25 mouse cellular contexts compared by ENCODE assay signal in the genomic region with DNA sequence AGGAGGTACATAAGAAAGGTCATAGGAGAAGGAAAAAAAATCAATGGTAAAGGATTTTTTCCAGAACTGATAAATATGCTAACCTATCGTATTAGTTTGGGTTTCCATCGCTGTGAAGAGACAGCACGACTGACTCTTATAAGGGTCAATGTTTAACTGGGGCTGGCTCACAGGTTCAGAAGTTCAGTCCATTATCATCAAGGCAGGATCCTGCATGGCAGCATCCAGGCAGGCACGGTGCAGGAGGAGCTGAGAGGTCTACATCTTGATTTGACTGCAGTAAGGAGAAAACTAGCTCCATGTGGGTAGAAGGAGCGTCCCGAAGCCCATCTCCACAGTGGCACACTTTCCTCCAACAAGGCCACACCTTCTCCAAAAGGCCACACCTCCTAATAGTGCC. TPM values are rescaled to one million over a fixed set of nuclear protein-coding genes. Genes with fewer than 3 reads are reported as not detected.
DNase-seq lines count a peak whose midpoint lies in the region; ATAC-seq lines count a peak whose summit lies in the region.
"Had no signal": no experiment of that assay in that cellular context is flagged by ENCODE, and none has a peak within 500 bp of the region (broad histone marks: within the 10 kb centered on the region; RNA-seq: fewer than 3 reads in every experiment).

No protein-coding gene starts in this region.

- H3K4me2 ChIP-seq in kidney, embryonic 16.5 days (replicated peaks; ENCODE audit: low read depth, low read length) = no peak overlapping the region
- H3K4me2 ChIP-seq in liver, embryonic 12.5 days = no peak overlapping the region
- H3K4me2 ChIP-seq: embryonic facial prominence, embryonic 15.5 days; hindbrain, embryonic 12.5 days had no signal

- peak; percentile 40 for DNase-seq in kidney, adult 11 months
- DNase-seq in kidney, adult 18-20 months = no peak
- no peak for DNase-seq in kidney, postnatal 4 days
- DNase-seq in kidney, postnatal 14 days = peak; percentile 37
- DNase-seq in spleen, adult 18-20 months = no peak
- DNase-seq: adrenal gland, adult 2 months; adrenal gland, postnatal 36 days; cerebellum, adult 2 months; cerebellum, postnatal 10 days; embryo, embryonic 11 days; gastrocnemius, adult 2 months; gastrocnemius, postnatal 25 days; heart, postnatal 10 days; heart, postnatal 4 days had no signal

- no peaks in the 10 kb centered on the region for H3K9me3 ChIP-seq in kidney, embryonic 16.5 days (ENCODE audit: low read length)
- no peaks in the 10 kb centered on the region for H3K9me3 ChIP-seq in liver, embryonic 12.5 days (replicated peaks)
- H3K9me3 ChIP-seq: embryonic facial prominence, embryonic 15.5 days; forebrain, embryonic 10.5 days; heart, embryonic 10.5 days; hindbrain, embryonic 12.5 days had no signal

- H3K27ac ChIP-seq in kidney, embryonic 16.5 days (ENCODE audit: low read length) = no peak overlapping the region
- H3K27ac ChIP-seq in liver, embryonic 12.5 days = no peak overlapping the region
- H3K27ac ChIP-seq: embryonic facial prominence, embryonic 15.5 days; forebrain, embryonic 10.5 days; gastrocnemius, adult 2 months; heart, embryonic 10.5 days; hindbrain, embryonic 12.5 days had no signal

- H3K9ac ChIP-seq in kidney, embryonic 16.5 days (replicated peaks; ENCODE audit: low read length) = no peak overlapping the region
- no peak overlapping the region for H3K9ac ChIP-seq in liver, embryonic 12.5 days
- H3K9ac ChIP-seq: embryonic facial prominence, embryonic 15.5 days; hindbrain, embryonic 12.5 days had no signal

- no peaks in the 10 kb centered on the region for H3K27me3 ChIP-seq in kidney, embryonic 16.5 days (ENCODE audit: insufficient read depth, low read length)
- H3K27me3 ChIP-seq in liver, embryonic 12.5 days (replicated peaks) = no peaks in the 10 kb centered on the region
- H3K27me3 ChIP-seq: CH12.LX; embryonic facial prominence, embryonic 15.5 days; hindbrain, embryonic 12.5 days; Patski had no signal

- H3K36me3 ChIP-seq in kidney, embryonic 16.5 days (ENCODE audit: insufficient read depth, low read length) = peaks cover 8% of the 10 kb centered on the region; the same call in 1 of the 2 replicates
- peaks cover 36% of the 10 kb centered on the region for H3K36me3 ChIP-seq in liver, embryonic 12.5 days

- 0 out of 2 replicates have a peak, but pooled peaks have one; percentile 23 for ATAC-seq in kidney, embryonic 16.5 days (ENCODE audit: low FRiP score, low TSS enrichment)
- peak; percentile 18; the same call in 1 of the 2 replicates for ATAC-seq in liver, embryonic 12.5 days
- ATAC-seq: activated CD4-positive, CD25-positive, alpha-beta regulatory T cell, adult 4 months; forebrain, embryonic 14.5 days; Patski had no signal

- WGBS in kidney, embryonic 16.5 days = 91% methylated on average over 6 of the region's 6 CpGs
- 81% methylated on average over 6 of the region's 6 CpGs for WGBS in liver, embryonic 12.5 days (ENCODE audit: insufficient replicate concordance)

- H3K4me3 ChIP-seq in kidney, embryonic 16.5 days (ENCODE audit: low read length) = no peak overlapping the region
- no peak overlapping the region for H3K4me3 ChIP-seq in liver, embryonic 12.5 days
- H3K4me3 ChIP-seq: embryonic facial prominence, embryonic 15.5 days; erythroblast, embryonic 14.5 days; forebrain, embryonic 10.5 days; gastrocnemius, adult 2 months; heart, embryonic 10.5 days; hindbrain, embryonic 12.5 days had no signal

- H3K4me1 ChIP-seq in kidney, embryonic 16.5 days (ENCODE audit: insufficient read depth, low read length) = no peaks in the 10 kb centered on the region
- H3K4me1 ChIP-seq in liver, embryonic 12.5 days = peaks cover 8% of the 10 kb centered on the region
- H3K4me1 ChIP-seq: embryonic facial prominence, embryonic 15.5 days; forebrain, embryonic 10.5 days; hindbrain, embryonic 12.5 days had no signal

RNA-seq across cellular contexts. Expression of a gene that starts 29.5 kb away (rescaled TPM):
- 28.1 and 30.0 TPM in 2 replicates for polyA plus RNA-seq in kidney, embryonic 16.5 days (2015; fragmentation: Nextera tagmentation; extraction: Ambion mirVana)
- 7.7 and 9.1 TPM in 2 replicates for polyA plus RNA-seq in liver, embryonic 12.5 days (2016; fragmentation: Nextera tagmentation; extraction: Ambion mirVana)
- polyA plus RNA-seq: erythroblast, embryonic 14.5 days had no signal

Comparison
In these comparisons a context has a peak if more than half of its experiments do, and no peak if none do; other contexts are left out.
1. DNase-seq: peak in kidney, adult 11 months (single experiment) and kidney, postnatal 14 days (single experiment); none in kidney, adult 18-20 months (single experiment), kidney, postnatal 4 days (0 of 2) and spleen, adult 18-20 months (0 of 2).